Mouse (Mus musculus) gastrocnemius, adult 8-10 months (tissue): ENCODE data around the gene Ptprt. TPM values are rescaled to one million over a fixed set of nuclear protein-coding genes. Genes with fewer than 3 reads are reported as not detected.

ENCODE experiments used
- DNase-seq, 2 experiments: peaks; one replicate each; pipeline ENCODE4 v3.0.0; 2022; ENCODE audit warnings: low spot score in 2 of 2
- total RNA-seq, 4 experiments: library from RNA; stranded (reverse); gene quantifications; 2 replicates each; pipeline ENCODE4 v1.2.4; 2022

Gene Ptprt
- total RNA-seq, 4 experiments from 2014 or later: 0.07 to 0.51 (median 0.21) TPM

DNA sequence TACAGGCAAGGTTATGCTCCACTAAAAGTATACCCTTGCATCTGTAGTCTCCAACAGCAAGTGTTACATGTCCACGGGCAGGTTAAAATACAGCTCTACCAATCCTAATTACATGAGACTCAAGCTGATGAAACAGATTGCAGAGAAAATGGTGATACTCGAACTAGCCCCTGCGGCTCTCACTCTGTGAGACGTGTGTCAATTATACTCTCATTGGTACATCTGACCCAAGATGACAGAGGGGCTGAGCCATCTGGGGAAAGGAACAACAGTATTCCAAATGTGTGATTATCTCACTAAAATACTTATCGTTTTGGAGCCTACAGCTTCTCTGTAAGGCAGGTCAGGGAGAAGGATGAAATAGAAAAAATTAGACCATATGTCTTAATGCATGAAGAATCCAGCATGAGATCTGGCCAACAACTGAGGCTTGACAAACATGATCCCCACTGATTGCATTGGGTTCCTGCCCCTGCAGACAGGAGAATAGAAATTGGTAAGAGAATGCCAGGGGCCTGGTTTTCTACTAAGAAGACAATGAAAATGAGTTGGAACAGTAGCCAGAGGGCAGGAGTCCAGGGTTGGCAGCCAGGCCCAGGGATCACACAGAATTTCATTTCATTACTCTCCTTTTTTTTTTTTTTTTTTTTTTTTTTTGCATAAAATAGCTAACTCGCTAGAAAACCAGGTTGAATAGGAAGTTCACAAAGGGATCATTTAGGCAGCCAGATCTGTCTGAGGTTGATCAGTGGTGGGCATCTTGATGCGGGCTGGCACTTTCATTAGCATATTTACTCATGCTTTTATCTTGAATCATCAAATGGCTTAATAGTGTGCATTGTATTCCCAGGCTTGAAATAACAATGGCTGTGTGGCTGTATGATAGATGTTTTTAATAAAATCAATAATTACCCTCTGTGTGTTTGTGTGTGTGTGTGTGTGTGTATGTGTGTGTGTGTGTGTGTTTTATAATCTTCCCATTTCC lies 699.5 kb downstream of the Ptprt start:
- DNase-seq: no peak

DNA sequence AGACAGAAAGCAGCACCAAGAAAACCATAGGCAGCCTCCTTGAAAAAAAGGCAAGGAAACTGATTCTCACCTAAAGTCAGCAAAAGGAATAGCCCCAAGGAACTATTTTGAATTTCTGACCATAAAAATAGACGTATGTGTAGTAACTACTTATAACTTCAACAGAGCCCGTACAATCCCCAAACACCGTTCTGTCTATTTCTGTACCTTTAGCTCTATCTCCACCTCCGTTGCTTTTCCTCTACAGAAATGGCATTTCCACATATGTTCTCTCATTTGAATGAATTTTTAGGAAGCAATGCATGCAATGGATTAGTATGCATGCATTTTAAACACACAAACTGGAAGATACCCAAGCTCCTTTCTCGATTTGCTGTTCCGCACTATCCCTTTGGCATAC lies 715.5 kb downstream of the Ptprt start:
- no peak for DNase-seq

DNA sequence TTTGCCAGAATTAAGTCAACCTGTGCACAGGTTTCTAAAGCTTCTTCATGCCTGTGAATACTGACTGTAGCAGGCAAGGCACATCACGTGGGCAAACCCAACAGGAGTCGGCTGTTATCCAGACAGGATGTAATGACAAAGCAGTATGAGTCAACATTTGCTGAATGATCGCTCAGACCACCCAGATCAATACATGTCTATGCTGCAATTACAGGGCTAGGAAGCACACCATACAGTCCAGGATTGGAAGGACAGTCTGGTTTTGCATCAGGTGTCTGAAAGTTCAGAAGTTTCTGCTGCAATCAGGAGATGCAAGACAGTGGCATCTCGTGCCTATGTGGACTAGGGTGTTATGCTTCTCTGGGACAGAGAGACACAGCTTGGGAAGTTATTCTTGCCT lies 716.3 kb downstream of the Ptprt start:
- no peak for DNase-seq

DNA sequence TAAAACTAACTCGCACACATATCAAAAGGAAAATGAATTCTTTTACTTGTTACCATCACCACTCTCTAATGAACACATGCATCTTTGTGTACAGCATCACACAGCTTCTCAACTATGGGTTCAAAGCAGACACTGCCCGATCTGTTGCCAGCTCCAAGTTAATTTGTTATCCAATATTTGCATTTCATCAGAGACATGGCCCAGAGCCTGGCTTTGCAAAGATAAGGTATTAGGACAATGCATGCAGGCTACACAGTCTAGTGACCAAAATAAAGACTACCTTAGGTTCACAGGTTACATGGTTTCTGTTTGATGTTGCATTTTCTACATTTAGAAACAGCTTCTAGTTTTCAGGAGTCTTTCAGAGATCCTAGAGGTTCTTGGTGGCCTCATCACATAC lies 719.0 kb downstream of the Ptprt start:
- DNase-seq: no peak

DNA sequence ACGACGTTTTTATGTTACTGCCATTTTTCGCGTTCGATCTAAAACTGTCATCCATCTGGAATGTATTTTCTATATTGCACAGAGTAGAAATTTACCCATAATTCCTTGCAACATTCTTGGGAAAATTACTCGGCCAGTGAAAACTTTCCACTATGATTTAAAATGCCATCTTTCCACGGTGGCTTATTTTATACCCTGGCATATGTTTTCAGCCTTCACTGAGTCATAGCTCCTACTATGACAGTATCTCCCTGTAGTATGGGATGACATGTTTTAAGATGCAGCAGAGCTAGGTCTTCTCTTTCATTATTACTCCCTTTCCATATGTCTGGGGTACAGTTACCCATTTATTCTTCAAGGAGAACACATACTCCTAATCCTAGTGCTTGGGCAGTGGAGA lies 753.7 kb downstream of the Ptprt start:
- DNase-seq: no peak

DNA sequence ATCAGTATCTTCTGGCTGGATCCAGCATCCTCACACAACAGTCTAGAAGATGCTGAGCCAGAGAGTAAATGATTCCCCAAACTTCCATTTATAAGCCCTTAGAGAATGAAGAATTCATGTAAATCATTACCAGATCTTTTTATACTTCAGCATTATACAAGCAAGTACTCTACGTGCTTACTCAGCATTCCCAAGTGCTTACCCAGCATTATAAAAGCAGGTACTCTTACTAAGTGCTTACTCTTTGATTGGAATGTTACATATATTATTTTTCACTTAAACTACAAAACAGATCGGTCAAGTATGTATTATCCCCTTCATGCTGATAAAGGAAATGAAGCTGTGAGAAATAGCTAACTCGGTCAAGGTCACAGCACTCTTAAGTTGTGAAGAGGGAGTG lies 758.8 kb downstream of the Ptprt start:
- no peak for DNase-seq

DNA sequence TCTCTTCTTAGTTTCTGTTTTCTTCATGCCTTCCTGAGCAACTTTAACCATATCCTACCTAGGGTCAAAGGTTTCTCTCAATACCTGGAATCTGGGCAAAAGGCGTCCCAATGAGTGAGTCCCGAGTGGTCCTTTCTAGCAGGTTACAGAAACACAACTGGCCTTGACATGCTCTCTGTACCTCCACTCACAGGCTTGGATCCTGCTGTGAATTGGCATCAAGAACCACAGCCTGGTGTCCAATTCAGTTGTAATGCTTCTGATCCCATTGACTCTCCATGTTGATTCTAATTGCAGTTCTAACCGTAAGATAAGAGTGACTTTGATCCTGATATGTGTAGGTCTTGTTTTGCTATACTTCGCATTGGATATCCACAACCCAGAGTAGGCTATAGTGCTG lies 776.5 kb downstream of the Ptprt start:
- no peak for DNase-seq

DNA sequence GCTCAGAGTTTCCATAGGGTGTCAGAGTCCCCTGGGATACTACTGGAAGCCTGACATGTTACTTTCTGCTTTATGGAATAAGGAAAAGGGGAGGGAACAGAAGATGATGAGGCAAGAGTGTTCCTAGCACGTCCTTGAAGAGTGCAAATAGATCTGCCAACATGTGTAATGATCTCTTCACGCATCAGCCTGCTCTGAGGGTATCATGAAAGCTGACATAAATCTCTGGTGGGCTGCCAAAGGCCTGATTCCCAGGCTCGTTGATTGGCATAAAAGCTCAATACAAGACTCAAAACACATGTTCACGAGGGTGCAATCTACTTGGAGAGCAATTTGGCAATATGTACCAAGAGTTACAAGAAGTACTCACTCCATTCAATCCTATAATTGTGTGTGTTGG lies 778.4 kb downstream of the Ptprt start:
- DNase-seq: no peak

DNA sequence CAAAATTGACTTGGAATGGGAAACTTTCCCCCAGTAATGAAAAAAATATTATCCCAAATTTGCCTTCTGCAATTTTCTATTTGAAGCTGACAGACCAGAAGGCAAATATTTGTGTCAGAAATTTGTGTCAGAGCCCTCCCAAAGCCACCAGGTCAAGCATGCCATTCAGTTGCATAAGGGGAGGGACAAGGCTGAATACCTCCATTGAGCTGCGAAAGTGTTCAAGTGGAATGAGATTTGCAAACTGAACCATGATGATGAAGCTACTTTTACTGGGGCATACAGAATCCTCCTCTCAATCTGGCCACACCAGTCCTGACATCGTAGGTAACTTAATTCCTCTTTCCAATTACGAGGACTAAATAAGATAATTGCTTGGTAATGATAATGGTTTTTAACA lies 780.0 kb downstream of the Ptprt start:
- DNase-seq: no peak

DNA sequence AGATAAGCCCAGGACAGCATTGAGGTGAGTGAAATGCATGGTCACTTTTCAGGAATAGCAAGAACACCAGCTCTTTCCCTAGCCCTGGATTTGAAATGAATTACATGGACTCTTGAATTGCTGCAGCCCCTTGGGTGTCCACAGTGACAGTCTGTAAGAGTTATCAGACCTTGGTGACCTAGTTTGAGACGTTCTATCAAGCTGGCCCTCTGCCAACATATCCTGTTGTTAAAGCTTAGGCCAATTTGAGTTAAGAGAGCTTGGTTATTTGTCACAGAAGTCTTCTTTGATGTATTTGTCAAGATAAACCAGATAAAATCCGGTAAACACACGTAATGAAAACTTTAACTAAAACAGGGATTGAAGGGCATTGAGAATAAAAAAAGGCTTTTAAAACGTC lies 795.7 kb downstream of the Ptprt start:
- DNase-seq: no peak

DNA sequence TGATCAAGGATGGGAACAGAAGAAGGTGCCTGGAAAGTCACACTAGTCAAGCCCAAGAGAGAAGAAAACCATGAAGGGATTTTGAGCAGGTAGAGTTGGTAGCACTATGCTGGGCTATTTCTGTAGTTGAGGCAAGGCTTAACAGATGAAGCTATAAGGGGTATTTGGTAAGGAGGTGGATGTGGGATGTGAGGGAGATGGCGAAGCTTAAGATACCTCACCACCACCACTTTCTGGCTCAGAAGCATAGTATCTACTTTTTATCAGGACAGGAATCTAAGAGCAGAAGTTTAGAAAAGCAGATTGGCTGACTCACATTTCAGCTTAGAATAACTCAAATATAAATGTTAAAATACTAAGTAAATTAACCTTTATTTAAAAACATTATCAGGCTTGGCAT lies 802.1 kb downstream of the Ptprt start:
- no peak for DNase-seq

DNA sequence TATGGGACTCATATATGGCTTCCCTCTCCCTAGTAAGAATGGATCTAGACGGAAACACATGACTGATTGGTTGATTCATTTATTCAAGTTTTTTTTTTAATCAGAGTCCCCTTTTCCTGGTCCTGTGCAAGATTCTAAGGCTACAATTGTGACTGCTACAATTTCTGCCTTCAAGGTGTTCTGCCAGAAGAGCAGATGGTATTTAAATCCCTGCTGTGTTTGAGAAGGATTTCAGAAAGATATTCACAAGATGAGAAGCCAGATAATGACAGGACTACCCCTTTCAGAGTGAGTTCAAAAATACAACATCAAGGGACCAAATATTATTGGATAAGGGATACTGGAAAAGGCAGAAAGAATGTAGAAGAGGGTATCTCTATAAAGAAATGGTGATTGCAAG lies 802.6 kb downstream of the Ptprt start:
- DNase-seq: no peak

DNA sequence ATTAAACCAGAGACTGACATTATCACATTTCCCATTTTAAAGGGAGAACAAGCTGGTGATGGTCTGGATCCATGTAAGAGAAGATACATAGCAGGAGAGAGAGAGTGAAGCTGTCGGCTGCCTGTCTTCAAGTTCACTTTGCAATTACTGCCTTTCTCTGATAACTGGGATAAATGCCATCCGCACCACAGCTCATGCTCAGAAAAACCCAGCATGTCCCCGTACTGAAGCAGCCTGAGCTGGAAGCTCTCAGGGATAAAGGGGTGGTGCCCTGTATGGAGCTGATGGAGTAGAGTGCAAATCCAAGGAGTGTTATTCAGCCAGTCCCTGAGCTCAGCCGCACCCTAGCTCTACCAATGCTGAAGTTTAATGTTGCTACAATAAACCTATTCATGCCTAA lies 825.9 kb downstream of the Ptprt start:
- no peak for DNase-seq

DNA sequence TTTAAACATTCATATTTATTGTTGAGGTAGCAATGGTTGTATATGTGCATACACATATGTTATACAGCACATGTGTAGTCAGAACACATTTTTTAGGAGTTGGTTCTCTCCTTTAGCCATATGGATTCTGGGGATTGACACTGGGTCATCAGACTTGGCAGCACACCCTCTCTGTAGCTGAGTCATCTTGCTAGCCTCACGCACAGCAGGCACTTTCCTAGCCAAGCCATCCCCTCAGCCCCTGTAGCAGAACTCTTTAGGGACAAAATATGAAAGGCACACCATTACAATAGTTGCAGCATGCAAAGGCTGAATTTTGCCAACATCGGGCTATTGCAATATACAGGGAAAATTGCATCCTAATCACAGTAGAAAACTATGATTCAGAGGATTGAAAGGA lies 827.1 kb downstream of the Ptprt start:
- no peak for DNase-seq

DNA sequence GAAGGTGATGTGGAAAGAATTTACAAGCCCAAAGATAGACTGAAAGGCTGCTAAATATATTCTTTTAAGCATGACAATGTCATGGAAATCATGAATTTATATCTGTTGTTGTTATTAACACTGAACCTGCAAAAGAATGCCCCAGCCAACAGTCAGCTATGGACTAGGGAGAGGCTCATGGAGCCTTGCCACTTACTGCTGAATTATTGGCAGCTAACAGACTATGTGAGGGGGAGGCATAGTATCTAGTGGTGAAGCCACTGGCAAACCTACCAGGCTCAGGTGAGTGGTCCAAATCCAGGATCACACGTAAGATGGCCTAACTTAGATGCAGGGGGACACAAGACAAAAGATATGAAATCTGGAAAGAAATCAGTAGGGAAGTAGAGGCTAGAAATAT lies 847.6 kb downstream of the Ptprt start:
- DNase-seq: no peak

DNA sequence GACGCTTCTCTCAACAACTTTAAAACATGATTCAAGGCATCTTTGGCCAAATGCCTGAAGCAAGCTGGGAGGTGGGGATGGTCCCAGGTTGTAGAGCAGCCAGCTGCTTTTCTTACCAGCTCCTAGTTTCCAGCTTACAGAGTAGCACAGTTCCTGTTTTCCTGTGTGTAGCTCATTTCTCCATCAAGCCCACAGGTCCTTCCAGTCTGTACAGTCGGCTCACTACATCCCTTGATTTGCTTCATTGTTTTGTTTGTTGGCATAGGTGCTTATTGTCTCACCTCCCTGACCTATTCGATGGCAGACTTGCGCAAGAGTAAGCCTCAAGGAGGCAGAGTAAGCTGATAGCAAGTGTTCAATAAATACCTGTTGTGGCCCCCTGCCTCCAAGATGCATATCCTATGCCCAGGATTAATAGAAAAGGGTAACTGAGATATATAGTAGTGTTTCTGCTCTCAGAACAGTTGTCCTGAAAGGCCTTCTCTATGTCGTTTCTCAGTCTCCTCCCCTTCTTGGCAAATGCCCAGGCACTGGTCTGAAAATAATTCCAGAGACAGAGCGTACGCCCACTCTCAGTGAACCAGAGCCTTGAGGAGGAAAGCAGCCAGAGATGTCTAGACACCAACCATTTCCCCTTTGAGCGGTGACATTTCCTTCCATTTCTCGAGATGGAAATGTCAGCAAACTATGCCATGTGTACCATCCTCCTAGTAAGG lies 852.7 kb downstream of the Ptprt start:
- no peak for DNase-seq

DNA sequence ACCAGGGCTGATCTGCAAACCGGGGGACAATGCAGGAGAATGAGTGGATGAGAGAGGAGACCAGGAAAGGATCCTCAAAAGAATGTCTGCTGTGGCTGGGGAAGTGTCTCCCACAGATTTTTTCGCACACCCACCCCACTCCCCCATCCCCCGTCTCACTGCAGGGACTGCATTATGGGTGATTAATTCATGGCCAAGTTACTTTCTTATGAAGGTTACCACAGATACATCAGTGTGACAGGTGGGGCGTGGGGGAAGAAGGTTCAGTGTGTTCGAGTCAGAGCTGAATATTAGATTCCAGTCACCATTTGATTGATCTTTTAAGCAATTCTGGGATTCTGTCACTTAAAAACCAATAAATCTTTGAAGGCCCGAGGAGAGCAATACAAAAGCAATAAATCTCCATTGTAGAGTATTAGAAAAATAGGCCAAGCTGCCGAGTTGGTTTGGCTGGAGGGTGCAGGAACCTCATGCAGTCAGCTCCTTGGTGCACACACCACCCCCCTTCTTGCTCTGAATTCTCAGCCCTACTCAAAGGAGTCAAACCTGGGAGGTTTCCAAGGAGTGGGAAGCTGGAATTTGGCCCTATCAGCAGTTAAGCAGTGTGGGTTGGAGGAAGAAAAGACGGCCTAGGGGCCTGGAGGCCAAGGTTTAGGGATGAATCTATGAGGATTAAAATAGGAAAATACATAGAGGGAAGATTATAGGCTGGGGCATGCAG lies 854.5 kb downstream of the Ptprt start:
- no peak for DNase-seq

DNA sequence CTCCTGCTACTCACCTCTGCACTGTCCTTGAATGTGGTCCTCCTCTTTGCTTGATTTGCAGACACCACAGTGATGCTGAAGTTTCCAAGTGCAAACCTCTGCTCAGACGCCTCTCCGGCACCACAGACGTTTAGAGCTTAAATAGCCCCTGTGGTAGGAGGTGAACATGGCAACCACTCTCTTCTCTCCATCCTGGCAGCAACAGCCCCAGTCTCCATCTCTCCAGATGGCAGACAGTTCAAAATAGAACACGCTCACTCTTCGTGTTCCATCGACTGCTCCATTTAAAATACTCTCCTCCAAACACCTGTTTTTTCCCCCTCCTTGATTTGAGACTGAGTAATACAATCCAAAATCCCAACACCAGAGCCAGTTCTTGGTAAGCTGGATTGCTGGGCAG lies 861.0 kb downstream of the Ptprt start:
- DNase-seq: no peak

DNA sequence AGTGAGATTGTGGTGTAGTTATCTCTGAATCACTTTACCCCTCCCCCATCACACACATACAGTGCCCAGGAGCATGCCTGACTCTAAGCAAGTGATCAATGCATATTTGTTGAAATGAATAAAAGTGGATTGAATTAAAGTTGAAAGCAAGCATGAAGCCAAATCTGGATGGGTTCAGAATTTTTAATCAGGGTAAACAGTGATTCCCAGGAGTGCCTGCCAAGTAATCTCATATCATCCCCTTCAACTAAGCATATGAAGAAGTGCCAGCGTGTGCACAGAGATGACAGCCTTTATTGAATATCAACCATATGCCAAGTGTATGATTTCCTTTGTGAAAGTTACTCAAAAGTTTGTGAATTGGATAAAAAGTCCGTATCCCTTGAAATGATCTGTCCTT lies 893.4 kb downstream of the Ptprt start:
- no peak for DNase-seq

DNA sequence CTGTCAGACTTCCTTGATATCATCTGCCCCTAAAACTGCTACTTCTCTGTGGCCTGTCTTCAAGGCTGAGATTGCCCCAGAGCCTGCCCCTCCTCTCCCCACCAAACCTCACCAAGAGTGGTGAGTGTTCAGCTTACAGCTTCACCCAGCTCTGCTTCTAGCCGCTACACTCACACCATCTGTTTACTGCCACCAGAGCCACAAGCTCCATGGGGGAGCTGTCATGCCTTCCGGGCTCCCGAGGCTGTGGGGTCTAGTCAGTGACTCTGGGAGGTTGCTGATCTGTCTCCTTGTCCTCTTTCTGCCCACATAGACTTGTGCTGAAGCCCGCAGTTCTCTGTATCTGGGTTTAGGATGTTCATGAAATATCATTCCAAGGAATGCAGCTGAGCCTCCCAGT lies 947.9 kb downstream of the Ptprt start:
- DNase-seq: no peak

DNA sequence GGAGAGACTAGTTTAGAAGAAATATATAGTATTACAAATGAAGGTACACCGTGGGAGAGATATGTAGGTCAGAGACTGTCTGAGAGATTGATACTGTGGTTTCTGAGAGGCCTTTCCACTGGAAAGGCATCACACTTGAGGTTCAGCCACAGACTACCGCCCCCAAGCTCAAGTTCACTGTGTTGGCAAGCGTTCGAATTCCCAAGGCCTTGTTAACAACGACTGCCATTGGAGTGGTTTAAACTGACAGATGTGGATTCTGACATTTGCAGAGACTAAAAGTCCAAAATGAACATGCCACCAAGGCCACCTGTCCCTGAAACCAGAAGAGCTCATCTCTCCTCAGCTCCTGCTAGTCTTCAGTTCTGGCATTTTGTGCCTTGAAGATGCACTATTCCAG lies 951.6 kb downstream of the Ptprt start:
- no peak for DNase-seq

DNA sequence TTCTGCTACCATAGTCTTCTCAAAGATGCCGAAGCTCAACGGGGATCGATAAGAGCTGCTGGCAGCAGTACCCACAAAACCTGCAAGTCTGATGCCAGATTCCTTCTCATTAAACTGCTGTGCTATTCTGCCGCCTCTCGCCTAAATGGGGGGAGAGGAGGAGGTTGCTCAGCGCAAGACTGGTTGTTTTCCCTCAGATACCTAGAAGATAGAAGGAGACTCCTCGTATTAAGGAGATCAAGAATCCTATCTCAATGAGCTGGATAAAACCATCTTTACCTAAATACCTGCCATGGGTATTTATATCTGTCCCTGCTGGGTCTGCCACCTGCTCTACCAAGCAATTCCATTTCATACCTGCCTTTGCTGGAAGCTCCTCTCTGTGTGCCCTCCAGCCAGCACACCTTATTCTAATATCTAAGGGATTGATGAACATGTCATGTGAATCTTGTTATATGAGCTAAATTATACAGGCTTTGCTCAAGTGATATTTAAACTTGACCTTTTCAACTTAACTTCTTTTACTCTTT lies 954.5 kb downstream of the Ptprt start:
- DNase-seq: no peak
